Mouse (Mus musculus): Measurements from ENCODE around the gene Tekt2. TPM values are rescaled to one million over a fixed set of nuclear protein-coding genes. Genes with fewer than 3 reads are reported as not detected.

The Tekt2 gene
- polyA plus RNA-seq (2012; rRNA removed), result 25.8 and 40.1 TPM in 2 replicates

DNA sequence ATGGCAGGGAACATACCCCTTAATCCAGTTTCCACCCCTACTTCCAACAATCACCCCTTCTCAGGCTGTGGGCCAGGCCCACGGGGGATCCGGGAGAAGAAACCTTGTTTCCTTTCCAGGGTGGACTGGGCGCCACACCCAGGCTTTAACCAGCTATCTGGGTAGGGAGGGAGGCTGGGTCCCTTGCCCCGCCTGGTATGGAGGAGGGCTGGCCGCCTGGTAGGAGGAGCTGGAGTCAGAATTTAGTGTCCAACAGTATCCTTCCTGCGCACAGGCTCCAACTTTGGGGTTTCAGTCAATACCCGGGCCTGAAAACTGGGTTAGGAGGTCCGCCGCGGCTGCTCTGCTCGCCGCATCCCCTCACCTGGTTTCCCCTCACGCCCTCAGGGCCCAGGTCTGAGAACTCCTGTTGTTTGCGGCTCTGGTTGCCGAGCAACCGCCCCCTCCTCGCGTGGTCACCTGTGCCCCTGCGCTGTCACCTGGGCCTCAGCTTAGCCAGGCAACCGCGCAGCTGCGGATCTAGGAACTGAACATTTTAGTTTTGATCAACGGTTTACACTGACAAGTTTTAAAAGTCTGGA lies at the start of gene Tekt2:
Gene Tekt2 (minus strand): TSS at position 408 of the 581 bp plus-strand sequence.
- peak; percentile 32 for DNase-seq (ENCODE audit: low spot score)

DNA sequence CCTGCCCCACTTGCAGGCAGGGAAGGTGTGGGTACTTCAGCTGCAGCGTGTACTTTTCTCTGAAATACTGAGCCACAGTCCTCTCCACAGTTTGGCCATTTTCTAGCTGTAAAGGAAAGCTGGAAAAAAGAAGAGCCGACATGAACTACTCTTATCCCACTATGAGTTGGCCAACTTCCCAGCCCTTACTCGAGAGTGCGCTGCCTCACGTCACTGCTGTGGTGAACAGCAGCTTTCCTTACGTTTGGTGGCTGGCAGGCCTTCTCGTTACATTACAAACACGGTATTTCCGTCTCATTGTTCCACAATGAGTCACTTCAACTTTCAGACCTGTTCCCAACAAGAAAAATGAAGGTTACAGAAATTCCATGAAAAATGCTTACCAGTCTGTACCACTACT lies 46.0 kb upstream of the Tekt2 start:
- no peak for DNase-seq (ENCODE audit: low spot score)

DNA sequence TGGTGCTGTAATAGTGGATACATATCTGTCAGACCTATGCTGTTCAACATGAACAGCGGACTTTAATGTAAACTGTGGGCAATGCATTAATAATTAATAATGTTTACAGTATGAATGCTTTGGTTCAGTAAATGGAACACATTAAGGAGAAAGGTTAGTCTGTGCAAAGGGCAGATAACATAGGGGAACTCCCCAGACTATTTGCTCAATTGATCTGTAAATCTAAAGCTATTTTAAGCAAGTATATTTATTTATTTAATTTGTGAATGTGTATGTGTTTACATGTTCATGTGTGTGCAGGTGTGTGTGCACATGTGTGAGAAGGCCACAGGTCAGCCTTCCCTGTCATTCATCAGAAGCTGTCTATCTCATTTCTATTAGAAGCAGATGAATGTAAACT lies 34.6 kb upstream of the Tekt2 start:
- no peak for DNase-seq (ENCODE audit: low spot score)

DNA sequence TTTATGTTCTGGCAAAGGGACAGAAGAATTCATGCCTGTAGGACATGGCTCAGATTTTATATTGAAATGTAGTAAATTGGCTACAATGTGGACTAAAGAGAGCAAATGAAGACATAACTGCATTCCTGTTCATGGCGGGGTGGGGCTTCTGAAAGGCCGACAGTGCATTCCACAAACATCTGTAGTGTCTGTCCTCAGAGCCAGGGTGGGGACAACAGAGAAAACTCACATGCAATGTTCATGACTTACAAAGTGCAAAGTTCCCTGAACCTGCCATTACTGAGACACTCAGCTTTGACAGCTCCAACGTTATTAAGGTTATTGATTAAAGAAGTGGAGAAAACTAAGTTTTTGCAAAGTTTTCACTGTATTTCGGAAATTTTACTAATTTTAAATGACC lies 18.0 kb upstream of the Tekt2 start:
- DNase-seq (ENCODE audit: low spot score), result no peak

DNA sequence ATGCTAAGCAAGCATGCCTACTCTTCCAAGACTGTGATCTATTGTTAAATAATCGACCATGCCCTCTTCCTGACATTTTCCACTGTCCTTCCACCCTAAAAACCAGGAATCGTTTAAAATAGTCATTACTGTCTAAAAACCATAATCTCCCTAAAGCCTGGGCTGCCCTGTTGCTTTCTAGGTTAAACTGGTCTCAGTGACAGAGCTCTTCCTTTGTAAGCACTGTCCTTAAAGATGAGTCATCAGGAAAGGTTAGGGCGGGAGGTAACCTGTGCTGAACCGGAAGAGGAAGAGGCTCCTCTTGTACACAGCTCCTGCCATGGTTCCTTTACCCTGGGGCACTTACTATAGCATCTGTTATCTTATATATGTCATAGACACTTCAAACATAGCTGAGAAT lies 14.0 kb upstream of the Tekt2 start:
- DNase-seq (ENCODE audit: low spot score), result no peak

DNA sequence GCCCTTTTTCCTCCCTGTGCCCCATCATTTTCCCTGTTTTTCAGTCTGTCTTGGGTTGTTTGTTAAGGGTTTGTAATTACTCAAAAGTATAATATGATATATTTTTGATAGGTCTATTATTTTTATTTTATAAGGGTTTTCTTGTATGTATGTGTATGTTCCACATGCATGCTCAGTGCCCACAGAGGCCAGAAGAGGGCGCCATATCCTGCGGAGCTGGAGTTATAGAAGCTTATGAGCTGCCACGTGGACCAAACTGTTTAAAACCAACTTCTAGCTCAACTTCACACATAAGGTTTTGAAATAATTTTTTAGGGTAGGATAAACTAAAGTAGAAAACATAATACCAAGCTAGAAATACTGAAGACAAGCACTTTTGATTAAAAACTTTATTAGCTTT lies 6.9 kb upstream of the Tekt2 start:
- DNase-seq (ENCODE audit: low spot score), result no peak

DNA sequence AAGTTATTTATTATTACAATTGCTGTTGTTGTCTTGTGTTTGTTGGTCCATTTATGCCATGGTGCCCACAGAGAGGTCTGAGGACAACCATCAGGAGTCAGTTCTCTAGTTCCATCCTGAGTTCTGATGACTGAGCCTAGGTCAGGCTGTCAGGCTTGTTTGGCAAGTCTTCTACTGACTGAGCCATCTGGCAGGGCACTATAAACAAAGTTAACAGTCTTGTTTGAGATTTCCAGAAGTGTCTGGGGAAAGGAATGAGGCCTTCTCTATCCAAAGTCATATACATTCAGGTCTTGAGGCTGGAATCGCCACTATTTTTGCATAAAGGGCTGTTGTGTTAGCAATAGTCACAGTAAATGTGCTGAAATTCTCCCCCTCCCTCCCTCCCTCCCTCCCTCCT lies 6.3 kb upstream of the Tekt2 start:
- DNase-seq (ENCODE audit: low spot score), result no peak

DNA sequence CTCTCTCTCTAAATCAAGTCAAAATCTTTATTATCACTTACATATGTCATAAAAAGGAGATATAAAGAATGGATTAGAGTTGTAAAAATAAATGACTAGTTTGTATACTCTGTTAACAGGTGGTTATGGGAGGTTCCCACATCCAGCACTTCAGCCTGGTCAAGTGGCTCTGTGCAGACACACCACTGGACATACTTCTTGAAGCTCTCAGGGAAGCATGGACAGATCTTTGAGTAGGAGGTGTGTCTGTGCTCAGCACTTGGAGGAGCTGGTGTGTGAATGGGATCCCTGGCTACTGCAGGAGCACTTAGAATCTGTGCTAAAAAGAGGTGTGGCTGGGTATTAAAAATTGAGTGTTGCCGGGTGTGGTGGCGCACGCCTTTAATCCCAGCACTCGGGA lies 4.8 kb upstream of the Tekt2 start:
- no peak for DNase-seq (ENCODE audit: low spot score)

DNA sequence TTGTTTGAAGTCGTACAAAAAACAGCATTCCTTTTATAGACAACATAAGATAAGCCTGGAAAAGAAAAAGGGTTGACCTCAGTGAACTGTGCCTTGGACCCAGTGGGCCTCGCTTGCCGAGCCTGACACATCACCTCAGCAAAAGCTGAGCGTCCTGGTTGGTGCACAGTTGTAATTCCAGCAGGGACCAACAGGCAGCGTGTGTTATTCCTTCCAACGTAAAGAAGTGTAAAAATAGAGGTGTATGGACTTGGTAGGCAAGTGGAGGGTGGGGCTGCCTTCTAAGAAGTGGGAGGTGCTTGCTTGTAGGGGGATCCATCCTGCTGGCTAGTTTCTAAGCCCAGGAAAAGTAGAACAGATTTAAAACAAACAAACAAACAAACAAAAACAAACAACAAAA lies 548 bp upstream of the Tekt2 start:
- no peak for DNase-seq (ENCODE audit: low spot score)

DNA sequence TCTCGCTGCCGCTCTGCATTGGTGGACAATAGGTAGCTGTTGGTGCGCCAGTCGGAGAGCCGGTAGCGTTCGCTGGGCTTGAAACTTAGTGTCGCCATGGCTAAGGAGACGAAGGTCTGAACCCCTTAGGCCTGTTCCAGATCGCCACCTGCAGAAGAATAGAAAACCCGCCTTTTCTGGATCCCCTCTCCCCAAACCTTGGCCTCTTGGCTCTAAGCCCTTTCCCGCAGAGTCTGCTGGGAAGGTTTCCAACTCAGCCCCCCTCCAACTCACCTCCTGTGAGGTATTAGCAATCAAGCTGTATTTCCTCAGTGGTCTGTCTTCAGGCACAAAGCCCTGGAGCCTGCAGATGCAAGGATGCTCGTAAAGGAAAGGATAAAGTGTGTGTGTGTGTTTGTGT lies 627 bp downstream of the Tekt2 start:
- no peak for DNase-seq (ENCODE audit: low spot score)

DNA sequence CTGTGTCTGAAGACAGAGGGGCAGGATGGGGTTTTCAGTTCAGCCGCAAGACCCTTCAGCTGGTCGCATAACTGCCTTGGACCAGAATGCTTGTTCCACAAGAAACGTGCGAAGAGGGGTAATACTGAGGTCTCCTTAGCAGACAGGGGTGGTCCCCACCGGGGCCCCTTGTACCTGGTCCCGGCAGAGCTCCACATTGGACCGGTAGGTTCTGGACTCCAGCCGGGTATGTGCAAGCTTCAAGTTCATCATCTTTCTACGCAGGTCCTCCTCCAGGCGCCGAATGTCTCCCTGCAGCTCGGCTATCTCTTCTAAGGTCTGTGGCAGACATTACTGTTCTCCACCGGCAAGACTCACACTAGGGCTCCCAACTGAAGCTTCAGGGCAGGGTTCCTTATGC lies 2.8 kb downstream of the Tekt2 start:
- DNase-seq (ENCODE audit: low spot score), result no peak

DNA sequence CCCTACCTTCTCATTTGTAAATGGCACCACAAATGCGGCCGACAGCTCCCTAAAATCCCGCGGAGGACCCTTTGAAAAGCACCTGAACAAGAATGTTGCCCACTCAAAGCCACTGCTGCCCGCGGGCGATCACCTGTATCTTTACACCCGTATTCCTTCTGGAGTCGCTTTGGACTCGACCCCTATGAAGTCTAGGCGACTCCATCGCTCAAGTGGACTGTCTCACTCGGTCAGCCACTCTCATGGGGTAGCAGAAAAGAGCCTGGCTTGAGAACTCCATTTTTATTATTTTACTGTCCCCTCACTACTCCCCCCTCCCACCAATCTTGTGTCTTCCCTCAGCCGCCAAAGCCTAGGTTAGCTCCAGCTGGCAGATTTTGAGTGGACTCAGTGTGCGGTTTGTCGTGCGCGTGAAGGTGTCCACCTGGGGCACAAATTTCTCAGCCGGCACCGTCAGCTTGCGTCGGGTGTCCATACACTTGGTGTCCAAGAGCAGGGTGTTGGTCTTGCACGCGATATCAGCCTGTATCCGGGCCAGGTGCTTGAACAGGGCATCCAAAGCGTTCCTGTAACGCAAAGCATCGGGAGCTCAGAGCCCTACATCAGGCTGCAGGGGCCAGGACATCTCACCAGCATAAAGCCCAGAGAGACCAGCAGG lies 3.5 kb downstream of the Tekt2 start:
- DNase-seq (ENCODE audit: low spot score), result no peak

DNA sequence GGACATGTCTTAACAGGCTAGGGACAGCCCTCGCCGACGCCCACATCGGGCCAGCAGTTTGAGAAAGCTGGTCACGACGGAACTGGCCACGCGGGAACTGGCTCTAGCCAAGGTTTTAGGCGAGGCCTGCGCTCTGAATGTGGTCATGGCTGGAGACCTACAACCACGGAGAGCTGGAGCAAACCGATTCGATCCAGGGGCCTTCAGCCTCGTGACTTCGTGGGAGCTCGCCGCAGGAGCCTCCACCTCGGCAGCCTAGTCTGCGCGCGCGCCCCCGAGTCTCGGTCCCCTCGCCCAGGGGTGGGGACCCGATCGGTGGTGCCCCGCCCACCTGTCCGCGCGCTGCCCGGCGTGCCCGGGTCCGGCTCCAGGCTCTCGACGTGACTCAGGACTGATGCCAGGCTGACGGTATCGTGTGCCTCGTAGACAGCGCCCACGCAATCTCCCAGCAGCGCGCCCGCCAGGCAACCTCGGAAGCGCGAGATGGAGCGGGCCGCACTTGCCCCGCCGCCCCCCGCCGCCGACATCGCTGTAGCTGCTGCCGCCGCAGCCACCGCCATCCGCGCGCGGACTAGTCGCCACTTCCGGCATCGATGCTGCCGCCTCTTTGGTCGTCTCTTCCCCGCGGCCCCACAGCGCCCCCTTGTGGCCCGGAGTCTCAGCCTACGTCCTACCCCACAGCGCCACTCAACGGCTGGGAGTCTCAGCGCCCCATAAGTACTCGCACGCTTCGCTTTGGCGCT lies 4.2 kb downstream of the Tekt2 start, which contains the start of gene Adprhl2:
Gene Adprhl2 (minus strand): TSS at position 593 of the 743 bp plus-strand sequence.
- DNase-seq (ENCODE audit: low spot score), result peak; percentile 99

DNA sequence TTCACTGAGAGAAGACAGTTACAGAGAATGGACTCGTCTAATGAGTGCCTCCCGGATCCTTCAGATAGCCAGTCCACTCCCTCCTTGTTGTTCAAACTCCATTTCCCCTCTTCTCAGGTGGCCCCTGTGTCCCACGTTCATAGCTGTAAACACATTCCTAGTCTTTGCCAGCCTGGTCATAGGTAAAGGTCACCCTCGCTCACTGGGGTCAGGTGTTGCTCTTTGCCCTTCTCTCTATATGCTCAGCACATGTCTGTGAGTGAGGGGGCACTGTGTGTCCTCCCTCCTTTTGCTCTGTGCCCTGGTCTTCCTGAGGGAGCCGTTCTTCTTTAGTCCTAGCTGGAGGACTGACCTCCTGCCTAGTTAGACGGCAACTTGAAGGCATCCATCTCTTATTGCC lies 5.7 kb downstream of the Tekt2 start:
- no peak for DNase-seq (ENCODE audit: low spot score)

DNA sequence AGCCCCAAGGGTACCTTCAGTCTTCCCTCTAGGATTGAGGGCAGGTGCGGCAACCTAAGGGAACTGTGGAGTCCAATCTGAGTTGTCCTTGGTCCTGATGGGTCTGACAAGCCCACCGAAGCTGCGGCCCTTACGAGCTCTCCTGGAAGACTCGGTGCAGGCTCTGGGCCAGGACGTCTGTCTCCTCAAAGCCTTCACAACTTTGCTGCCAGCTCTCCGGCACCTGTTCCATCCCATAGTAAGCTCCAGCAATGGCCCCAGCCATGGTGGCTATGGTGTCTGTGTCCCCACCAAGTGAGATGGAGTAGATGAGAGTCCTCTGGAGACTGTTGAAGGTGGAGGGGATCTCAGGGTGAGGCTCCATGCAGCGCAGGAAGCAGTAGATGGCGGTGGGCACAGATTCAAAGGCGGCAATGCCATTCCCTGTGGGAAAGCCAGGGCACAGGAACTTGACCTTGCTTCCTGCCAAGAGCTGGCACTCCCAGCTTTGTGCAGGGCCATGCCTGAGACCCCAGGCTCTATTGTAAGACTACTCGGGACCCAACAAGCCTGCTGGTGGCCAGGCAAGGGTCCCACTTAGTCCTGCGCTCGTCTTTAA lies 8.9 kb downstream of the Tekt2 start:
- DNase-seq (ENCODE audit: low spot score), result no peak

DNA sequence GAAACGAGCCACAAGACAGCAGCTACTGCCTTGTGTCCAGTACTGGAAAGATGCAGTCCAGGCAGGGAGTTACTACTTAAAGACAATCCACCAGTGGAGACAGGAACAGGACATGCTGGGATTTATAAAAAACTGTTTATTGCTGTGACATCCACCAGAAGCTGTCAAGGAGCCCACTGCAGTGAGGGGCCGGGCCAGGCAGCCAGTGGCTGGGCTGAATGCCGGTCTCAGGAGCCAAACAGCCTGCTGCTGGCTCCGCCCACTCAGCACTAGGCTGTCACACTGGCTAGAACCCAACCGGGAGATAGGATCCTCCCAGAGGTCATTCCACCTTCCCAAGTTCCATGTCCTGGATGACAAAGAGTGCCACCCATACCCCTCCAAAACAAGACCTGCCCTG lies 9.6 kb downstream of the Tekt2 start:
- DNase-seq (ENCODE audit: low spot score), result no peak

DNA sequence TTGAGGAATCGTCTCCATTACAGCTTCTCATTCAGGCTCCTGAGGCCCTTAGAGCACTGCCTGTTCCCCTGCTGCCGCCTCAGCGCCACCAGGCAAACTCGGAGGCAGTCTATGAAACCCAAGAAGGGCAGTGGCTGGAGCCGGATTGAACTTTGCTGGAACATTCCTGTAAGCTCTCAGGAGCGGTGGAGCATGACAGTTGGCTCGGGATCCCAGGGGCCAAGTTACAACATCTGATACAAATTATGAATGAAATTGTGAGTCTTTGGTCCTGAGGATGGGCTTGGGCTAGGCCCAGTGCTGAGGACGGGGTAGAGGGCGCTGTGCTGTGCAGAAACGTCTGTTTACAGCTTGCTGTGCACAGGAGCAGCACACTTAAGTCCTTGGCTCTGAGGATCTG lies 11.1 kb downstream of the Tekt2 start:
- peak; percentile 20 for DNase-seq (ENCODE audit: low spot score)

DNA sequence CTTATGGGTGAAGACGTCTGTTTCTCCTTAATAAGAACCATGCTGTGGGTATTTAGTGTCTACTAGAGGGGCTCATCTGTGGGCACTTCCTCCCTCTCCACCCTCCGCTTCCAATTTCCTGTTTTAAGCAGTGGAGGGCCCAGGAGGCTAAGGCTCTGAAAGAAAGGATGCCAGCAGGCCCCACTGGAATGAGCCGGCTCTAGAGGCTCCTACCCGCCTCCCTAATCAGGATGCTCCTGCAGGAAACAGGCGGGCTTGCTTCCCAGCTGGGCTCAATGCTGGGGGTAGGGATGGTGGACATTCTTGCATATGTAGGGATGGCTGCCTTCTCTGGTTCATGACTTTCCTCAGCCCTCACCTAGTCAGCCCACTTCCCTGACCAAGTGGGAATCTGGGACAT lies 12.3 kb downstream of the Tekt2 start:
- peak; percentile 15 for DNase-seq (ENCODE audit: low spot score)

DNA sequence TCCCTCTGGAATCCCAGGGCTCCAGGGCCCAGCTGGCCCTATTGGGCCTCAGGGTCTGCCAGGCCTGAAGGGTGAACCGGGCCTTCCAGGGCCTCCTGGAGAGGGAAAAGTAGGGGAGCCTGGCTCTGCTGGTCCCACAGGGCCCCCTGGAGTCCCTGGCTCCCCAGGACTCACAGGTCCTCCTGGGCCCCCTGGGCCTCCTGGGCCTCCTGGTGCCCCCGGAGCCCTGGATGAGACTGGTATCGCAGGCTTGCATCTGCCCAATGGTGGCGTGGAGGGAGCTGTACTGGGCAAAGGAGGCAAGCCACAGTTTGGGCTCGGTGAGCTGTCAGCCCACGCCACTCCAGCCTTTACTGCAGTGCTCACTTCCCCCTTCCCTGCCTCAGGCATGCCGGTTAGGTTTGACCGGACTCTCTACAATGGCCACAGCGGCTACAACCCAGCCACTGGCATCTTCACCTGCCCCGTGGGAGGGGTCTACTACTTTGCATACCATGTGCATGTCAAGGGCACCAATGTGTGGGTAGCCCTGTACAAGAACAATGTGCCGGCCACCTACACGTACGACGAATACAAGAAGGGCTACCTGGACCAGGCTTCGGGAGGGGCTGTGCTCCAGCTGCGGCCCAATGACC lies 13.8 kb downstream of the Tekt2 start:
- DNase-seq (ENCODE audit: low spot score), result peak; percentile 18

DNA sequence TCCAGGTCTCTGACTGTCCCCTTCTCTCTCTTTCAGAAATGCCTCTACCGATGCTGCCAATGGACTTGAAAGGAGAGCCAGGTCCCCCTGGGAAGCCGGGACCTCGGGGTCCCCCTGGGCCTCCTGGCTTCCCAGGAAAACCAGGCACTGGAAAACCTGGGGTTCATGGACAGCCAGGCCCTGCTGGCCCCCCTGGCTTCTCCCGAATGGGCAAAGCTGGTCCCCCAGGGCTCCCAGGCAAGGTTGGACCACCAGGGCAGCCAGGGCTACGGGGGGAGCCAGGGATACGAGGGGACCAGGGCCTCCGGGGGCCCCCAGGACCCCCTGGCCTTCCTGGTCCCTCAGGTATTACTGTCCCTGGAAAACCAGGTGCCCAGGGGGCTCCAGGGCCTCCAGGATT lies 15.1 kb downstream of the Tekt2 start:
- peak; percentile 21 for DNase-seq (ENCODE audit: low spot score)

DNA sequence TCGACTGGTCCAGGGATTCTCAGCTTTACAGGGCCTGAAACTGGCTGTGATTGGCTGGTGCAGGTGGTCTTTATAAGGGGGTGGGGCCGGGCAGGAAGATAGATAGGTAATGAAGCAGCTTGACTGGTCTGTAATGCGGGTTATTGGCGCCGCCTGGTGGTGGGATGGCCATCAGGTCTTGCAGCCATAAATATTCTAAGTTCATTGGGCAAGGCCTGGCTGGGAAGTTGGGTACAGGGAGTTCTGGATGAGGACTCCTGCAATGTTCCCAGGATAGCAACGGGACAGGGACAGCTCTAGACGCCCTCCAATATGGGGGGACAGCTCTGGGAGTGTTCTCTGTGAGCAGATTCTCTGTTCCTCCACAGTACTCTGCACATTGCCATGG lies 15.6 kb downstream of the Tekt2 start:
- DNase-seq (ENCODE audit: low spot score), result peak; percentile 83

DNA sequence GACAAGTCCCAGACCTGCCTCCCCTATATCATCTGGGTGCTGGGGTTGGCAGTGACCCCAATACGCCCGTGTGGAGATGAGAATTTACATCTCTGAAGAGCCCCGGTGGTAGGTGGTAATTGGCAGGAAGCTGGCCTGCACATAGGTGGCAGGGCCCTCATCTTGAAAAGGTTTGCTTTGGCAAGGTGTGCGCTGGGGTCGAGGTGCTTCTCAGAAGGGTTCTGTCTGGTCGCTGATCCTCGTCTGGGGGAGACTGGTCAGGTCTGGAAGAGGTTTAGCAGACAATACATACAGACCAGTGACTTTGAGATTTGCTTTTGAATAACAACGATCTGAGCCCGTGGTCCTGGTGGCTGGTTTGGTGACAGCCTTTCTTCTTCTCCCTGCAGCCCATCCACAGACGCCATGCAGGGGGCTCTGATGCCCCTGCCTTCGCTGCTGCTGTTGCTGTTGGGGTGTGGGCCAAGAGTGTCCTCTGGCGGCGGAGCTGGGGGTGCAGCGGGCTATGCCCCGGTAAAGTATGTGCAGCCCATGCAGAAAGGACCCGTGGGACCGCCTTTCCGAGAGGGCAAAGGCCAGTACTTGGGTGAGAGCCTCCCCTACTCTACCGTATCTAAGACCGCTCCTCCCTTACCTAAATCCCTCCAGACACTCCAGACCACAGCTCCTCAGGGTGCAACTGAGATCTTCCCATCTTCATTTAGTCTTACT lies 16.1 kb downstream of the Tekt2 start:
- peak; percentile 23 for DNase-seq (ENCODE audit: low spot score)
